Mouse (Mus musculus): Measurements from ENCODE around the gene Zswim3. TPM values are rescaled to one million over a fixed set of nuclear protein-coding genes. Genes with fewer than 3 reads are reported as not detected.

The Zswim3 gene
- total RNA-seq, 2 experiments from 2014 or later: 8.2 to 8.3 TPM

GRCm38 (mm10) chr2:164866741-164867551, 62.0 kb downstream of the Zswim3 start:
- DNase-seq (ENCODE audit: low spot score in 2 of 2): no peak
- intact Hi-C loops (cut with DNase I): no loop called here

GRCm38 (mm10) chr2:164867566-164867965, 62.7 kb downstream of the Zswim3 start:
- DNase-seq (ENCODE audit: low spot score in 2 of 2): no peak
- intact Hi-C loops (cut with DNase I): no loop called here

- DNase-seq (ENCODE audit: low spot score in 2 of 2): no peak
- intact Hi-C loops (cut with DNase I): no loop called here
Measured at GRCm38 (mm10) chr2:164868491-164868890, 63.6 kb downstream of the Zswim3 start.

Other genes starting within 250 kb of the Zswim3 start
- gene Wfdc2, start 242.7 kb upstream of the Zswim3 start, total RNA-seq (2021): not detected
- not detected for gene Spint3, start 231.6 kb upstream of the Zswim3 start, total RNA-seq (2021)
- gene Wfdc6a, start 219.7 kb upstream of the Zswim3 start, total RNA-seq (2021): not detected
- not detected for gene Eppin, start 211.5 kb upstream of the Zswim3 start, total RNA-seq (2021)
- not detected for gene Wfdc6b, start 191.6 kb upstream of the Zswim3 start, total RNA-seq (2021)
- gene Wfdc8, start 191.5 kb upstream of the Zswim3 start, total RNA-seq (2021): not detected
- gene Wfdc16, start 166.3 kb upstream of the Zswim3 start, total RNA-seq (2021): not detected
- not detected for gene Wfdc10, start 149.1 kb upstream of the Zswim3 start, total RNA-seq (2021)
- not detected for gene Wfdc9, start 148.5 kb upstream of the Zswim3 start, total RNA-seq (2021)
- gene Wfdc11, start 131.0 kb upstream of the Zswim3 start, total RNA-seq (2021): not detected
- gene Wfdc13, start 120.0 kb upstream of the Zswim3 start, total RNA-seq (2021): not detected
- not detected for gene Spint4, start 106.6 kb upstream of the Zswim3 start, total RNA-seq (2021)
- not detected for gene Spint5, start 89.8 kb upstream of the Zswim3 start, total RNA-seq (2021)
- gene Wfdc3, start 59.2 kb upstream of the Zswim3 start, total RNA-seq (2021): 1 to 10 TPM; 1.2 to 2.4 TPM
- gene Dnttip1, start 59.1 kb upstream of the Zswim3 start, total RNA-seq (2021): 10 to 100 TPM; 33.5 to 37.8 TPM
- gene Ube2c, start 35.2 kb upstream of the Zswim3 start, total RNA-seq (2021): 1 to 10 TPM in 1 of 2 experiments, under 1 TPM in 1; 0.57 to 1.3 TPM
- under 1 TPM in 1 of 2 experiments, not detected in 1; 0.96 TPM for gene Tnnc2, start 25.1 kb upstream of the Zswim3 start, total RNA-seq (2021)
- 10 to 100 TPM; 54.9 to 59.5 TPM for gene Snx21, start 19.3 kb upstream of the Zswim3 start, total RNA-seq (2021)
- 10 to 100 TPM; 25.5 to 27.6 TPM for gene Acot8, start 216 bp upstream of the Zswim3 start, total RNA-seq (2021)
- gene Zswim1, start 17.6 kb downstream of the Zswim3 start, total RNA-seq (2021): 10 to 100 TPM; 22.0 to 22.8 TPM
- gene Spata25, start 23.4 kb downstream of the Zswim3 start, total RNA-seq (2021): 1 to 10 TPM in 1 of 2 experiments, not detected in 1; 1.7 TPM
- 100 to 1,000 TPM; 104 to 105 TPM for gene Ctsa, start 27.8 kb downstream of the Zswim3 start, total RNA-seq (2021)
- 1 to 10 TPM; 3.8 to 5.3 TPM for gene Neurl2, start 28.4 kb downstream of the Zswim3 start, total RNA-seq (2021)
- 10 to 100 TPM; 81.9 to 86.4 TPM for gene Pltp, start 52.6 kb downstream of the Zswim3 start, total RNA-seq (2021)
- gene Pcif1, start 74.2 kb downstream of the Zswim3 start, total RNA-seq (2021): 10 to 100 TPM; 42.8 to 46.7 TPM
- gene Zfp335, start 106.7 kb downstream of the Zswim3 start, total RNA-seq (2021): 10 to 100 TPM; 22.6 to 28.5 TPM
- 1 to 10 TPM; 1.7 to 2.1 TPM for gene Mmp9, start 135.7 kb downstream of the Zswim3 start, total RNA-seq (2021)
- gene Slc12a5, start 155.7 kb downstream of the Zswim3 start, total RNA-seq (2021): 100 to 1,000 TPM; 521 to 559 TPM
- 10 to 100 TPM; 41.4 to 66.1 TPM for gene Ncoa5, start 229.8 kb downstream of the Zswim3 start, total RNA-seq (2021)